Mouse (Mus musculus): ENCODE measurements around the gene Vwa7. TPM values are rescaled to one million over a fixed set of nuclear protein-coding genes. Genes with fewer than 3 reads are reported as not detected.

Vwa7 gene
- total RNA-seq, 2 experiments from 2014 or later = 7.3 to 7.7 TPM

DNA sequence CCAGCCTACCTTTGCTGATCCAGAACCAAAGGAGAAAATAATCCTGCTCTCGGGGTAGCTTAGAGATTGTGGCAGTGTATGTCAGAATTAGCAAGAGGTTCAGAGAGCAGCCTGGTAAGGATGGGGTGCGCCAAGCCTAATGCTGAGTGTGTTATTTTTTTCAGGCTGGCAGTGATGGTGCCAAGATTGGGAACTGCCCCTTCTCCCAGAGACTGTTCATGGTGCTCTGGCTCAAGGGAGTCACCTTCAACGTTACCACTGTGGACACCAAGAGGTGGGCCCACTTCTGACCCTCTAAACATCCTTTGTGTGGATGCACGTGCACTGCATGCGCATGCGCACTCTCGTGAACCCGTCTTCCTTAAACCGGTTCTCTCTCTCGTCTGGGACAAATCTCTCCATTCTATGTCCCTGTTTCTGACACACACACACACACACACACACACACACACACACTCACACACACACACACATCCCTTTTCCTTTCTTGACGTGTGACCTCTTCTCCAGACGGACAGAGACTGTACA is 36.0 kb downstream of the Vwa7 start:
- DNase-seq (ENCODE audit: low spot score) = no peak
- intact Hi-C loops (cut with DNase I) = no loop called here

- intact Hi-C loops (cut with DNase I) = no loop called here
These were observed 39.5 kb downstream of the Vwa7 start for GRCm38 (mm10) chr17:35055691-35056495.

GRCm38 (mm10) chr17:35057090-35057489 is 40.7 kb downstream of the Vwa7 start:
- intact Hi-C loops (cut with DNase I) = no loop called here
- no peak for DNase-seq (ENCODE audit: low spot score)

More at GRCm38 (mm10) chr17:35055691-35056495, 39.5 kb downstream of the Vwa7 start:
- no peak for DNase-seq (ENCODE audit: low spot score)

DNA sequence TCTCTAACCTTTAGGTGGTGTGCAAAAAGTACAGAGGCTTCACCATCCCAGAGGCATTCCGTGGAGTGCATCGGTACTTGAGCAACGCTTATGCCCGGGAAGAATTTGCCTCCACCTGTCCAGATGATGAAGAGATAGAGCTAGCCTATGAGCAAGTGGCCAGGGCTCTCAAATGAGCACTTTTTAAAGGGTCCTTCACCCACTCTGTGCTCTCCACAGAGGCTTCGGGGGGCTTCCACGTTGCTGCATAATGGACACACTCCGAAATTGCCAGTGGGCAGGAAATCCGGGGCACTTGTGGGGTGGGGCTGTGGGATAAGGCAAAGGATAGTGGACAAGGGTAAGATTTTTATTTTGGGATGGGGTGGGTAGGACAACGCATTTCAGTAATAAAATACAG is 41.9 kb downstream of the Vwa7 start:
- intact Hi-C loops (cut with DNase I) = no loop called here
- DNase-seq (ENCODE audit: low spot score) = no peak

DNA sequence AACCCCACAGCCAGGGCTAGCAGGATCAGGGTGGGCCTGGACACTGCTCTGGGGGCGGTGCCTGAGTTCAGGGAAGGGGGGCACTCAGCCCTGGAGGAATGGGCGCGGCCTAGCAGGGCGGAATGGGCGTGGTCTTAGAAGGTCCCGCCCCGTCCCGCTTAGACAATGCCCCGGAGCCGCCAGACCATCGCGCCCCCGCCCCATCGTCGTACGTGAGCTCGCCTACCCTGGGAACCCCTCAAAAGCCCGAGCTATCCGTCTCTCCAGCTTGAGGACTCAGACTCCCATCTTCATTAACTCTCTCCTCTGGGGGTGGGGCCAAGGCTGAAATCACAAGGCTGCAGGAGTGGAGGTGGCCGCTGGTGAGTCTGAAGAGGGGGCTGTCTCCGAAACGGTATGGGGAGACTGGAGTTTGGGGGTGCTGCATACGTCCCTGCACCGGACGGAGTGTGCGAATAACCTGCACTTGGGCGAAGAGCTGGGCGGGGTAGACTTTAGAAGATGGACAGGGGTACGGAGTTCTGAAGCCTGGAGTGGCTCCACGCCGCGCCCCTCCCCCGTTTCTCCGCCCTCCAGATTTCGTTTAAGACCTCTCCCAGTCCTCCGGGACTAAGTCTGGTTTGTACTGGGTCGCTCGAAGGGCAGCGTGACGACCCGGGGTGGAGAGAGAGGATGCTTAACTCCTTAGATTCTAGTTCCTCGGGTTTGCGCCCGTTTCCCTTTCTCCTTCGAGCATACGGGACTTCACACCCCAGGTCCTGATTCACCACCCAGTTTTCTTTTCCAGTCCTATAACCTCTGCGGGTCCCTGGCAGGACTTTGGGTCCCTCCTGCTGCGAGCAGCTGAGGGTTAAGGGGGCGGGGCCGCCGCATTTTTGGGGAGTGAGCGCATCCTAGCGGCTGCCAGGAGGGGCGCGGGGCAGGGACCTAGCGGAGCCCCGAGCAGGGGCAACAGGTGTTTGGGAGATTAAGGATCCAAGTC is 42.8 kb downstream of the Vwa7 start, which contains the start of gene Ddah2:
Gene Ddah2, plus strand, starts transcription at position 125 of the 982 bp plus-strand sequence.
- intact Hi-C loops (cut with DNase I) = loop anchor here (1.0 kb wide), 1 partner anchor 38 kb away; no protein-coding TSS in a partner anchor
- peak; percentile 89 for DNase-seq (ENCODE audit: low spot score)

- DNase-seq (ENCODE audit: low spot score) = no peak
- intact Hi-C loops (cut with DNase I) = no loop called here
These were observed 43.7 kb downstream of the Vwa7 start for GRCm38 (mm10) chr17:35060071-35060470.

DNA sequence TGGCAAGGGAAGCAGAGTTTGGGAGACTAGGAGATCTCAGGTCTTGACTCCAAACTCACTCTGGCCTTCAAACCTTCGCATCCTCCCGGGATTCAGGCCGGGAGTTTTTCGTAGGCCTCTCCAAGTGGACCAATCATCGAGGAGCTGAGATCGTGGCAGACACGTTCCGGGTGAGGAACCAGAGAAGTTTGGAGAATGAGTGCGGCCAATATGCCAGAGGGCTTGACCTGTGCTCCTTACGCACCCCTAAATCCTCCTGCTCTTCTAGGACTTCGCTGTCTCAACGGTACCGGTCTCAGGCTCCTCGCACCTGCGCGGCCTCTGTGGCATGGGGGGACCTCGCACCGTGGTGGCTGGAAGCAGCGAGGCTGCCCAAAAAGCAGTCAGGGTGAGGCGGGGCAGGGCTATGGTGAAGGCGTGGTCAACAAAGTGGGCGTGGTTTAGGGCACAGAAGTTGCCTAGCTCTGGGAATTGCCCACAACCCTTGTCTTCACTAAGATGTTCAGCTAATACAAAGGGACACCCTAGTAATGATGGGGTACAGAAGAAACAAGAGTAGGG is 44.4 kb downstream of the Vwa7 start:
- no peak for DNase-seq (ENCODE audit: low spot score)
- intact Hi-C loops (cut with DNase I) = no loop called here

DNA sequence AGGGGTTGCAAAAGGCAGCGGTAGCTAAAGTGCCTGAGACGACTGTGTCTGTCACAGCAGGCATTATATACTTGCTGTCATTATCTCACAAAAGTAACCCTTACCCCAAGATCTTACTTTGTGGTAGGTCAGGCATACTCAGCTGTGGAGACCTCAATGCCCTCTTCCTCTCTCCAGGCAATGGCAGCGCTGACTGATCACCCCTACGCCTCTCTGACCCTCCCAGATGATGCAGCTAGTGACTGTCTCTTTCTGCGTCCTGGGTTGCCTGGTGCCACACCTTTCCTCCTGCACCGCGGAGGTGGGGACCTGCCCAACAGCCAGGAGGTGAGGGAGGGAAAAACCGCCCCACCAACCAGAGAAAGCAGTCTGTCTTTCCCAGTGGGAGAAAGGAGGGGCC is 44.9 kb downstream of the Vwa7 start:
- DNase-seq (ENCODE audit: low spot score) = no peak
- intact Hi-C loops (cut with DNase I) = no loop called here

DNA sequence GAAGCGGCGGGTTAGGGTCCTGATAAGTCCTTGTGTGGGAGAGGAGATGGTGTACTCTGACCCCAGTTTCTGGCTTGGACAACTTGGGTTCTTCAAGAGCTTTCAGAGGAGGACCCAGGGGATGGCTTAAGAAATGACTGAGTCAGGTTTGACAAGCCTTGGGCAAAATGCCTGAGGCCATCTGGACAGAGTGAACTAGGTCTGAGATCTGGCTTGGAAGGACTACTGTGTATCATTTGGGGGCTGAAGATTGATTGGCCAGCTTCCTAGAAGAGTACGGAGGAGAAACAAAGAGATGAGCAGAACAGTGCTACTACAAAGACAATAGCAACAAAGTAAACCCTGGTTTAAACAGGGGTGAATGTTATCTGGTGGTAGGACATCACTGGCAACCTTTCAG is 47.1 kb downstream of the Vwa7 start:
- DNase-seq (ENCODE audit: low spot score) = no peak
- intact Hi-C loops (cut with DNase I) = no loop called here

DNA sequence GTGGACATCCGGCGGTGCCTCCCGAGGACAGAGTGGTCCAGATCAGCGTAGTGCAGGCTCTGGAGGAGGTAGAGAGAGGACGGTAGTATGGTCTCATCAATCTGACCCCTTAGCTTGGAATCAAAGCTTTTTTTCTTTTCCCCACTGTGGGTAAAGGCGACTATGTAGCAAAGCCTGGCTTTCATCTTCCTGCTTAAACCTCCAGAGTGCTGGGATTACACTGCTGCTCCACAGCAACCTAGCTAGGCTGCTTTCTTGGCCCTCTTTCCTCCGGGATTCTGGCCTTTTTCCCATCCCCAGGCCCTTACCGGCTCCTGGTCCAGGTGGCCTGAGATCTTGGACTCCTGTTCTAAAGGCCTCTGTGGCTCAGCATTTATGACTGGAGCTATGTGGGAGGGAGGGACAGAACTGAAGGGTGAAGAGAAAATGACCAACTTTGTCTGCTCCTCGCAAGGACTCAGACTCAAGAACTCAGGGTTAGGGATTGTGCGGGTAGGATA is 48.0 kb downstream of the Vwa7 start:
- intact Hi-C loops (cut with DNase I) = no loop called here

DNA sequence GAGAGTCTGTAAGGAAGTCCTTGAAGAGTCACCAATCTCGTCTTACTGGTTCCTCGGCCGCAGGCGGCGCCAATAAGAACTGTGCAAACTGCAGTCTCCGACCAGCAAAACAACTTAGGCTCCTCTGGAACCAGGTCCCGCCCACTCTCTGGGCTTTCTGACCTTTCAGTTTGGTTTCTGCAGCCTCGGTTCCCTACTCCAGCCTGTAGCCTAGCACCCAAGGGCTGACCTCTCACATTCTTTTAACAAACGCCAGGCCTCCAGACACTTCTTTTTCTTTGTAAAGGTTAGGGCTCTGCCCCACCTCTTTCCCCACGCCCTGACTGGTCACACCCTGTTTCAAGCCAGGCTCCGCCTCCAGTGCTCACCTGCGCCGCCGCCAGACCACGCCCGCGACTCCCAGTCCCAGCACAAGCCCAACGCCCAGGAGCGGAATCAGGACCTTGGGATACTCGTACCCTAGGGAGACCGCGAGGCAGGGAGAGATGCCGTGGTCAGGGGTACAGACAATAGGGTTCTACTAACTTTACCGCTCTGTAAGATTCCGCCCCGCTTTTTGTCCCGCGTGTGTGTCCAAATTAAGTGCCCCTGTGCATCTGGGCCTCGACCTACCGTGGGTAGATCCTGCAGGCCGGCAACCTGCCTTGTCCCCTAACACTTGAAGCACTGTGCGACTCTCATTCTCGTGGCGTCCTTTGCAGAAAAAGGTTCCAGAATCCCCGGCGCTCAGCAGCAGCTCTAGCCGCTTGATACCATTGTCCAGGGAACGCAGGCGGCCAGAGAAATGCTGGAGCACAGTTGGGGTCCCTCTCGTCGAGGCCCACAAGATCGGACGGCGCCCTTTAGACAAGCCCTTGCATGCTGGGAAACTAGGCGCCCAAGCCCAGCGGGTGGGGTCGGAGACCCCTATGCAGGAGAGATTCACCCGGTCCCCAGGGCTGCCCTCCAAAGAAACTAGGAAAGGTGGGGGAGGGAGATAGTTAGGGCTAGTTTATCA is 48.9 kb downstream of the Vwa7 start, which contains the start of gene Ly6g6c:
Gene Ly6g6c, plus strand, starts transcription at position 438 of the 997 bp plus-strand sequence.
- intact Hi-C loops (cut with DNase I) = no loop called here
- no peak for DNase-seq (ENCODE audit: low spot score)

More for the DNA sequence above, 48.0 kb downstream of the Vwa7 start:
- no peak for DNase-seq (ENCODE audit: low spot score)

DNA sequence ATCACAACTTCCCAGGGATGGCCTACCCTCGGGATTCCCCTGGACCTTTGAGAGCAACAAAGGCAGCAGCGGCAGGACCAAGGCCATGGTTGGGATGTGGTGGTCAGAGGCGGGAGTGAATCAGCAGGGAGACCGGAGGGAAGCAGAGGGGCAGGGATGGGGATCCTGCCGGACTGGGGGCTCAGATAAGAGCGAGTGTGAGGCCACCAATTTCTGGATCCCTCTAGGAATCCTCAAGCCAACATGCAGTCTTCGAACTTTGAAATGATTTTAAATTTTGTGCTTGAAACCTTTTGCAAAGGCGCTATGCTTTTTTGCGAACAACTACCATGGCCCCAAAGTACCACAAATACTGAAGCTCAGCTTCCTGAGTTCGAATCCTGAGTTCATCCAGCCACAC is 49.7 kb downstream of the Vwa7 start, which contains the start of gene Mpig6b:
Gene Mpig6b, minus strand, starts transcription at position 101 of the 400 bp plus-strand sequence.
- intact Hi-C loops (cut with DNase I) = no loop called here
- DNase-seq (ENCODE audit: low spot score) = no peak

GRCm38 (mm10) chr17:35068213-35068914 is 52.0 kb downstream of the Vwa7 start:
- intact Hi-C loops (cut with DNase I) = no loop called here

DNA sequence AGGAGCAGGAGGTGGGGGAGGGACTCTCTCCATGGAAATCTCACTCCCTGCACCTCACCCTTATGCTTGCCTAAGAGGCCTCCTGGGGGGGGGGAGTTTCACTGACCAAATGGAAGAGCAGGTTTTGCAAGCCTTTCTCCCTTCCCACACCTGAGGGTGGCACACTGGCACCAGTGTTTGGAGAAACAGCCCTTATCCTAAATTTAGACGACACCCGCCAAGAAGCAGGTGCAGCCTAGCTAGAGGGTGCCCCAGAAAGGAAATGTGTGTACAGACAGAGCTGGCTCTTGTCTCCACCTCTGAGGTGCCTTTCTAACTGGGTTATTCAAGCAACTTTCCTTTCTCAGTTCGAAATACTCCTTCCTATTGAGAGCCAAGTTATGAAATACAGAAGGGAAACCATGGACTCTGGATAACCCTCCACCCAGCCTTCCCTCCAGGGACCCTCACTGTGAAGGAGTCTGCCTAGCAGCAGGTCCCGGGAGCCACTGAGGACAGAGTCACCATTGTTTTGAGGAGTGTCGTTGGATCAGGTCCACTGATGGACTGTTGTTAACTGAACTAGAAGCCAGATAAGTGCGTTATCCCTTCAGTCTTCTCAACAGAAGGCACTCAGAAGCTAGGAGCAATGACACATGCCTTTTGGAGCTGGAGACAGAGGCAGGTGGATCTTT is 54.3 kb downstream of the Vwa7 start:
- no peak for DNase-seq (ENCODE audit: low spot score)
- intact Hi-C loops (cut with DNase I) = no loop called here

More at GRCm38 (mm10) chr17:35068213-35068914, 52.0 kb downstream of the Vwa7 start:
- no peak for DNase-seq (ENCODE audit: low spot score)

- intact Hi-C loops (cut with DNase I) = no loop called here
- no peak for DNase-seq (ENCODE audit: low spot score)
These were observed 55.1 kb downstream of the Vwa7 start for GRCm38 (mm10) chr17:35071454-35071853.

- no peak for DNase-seq (ENCODE audit: low spot score)
- intact Hi-C loops (cut with DNase I) = no loop called here
These were observed 57.7 kb downstream of the Vwa7 start for GRCm38 (mm10) chr17:35074097-35074496.

All from heart, postnatal 25 days (tissue).